Mouse (Mus musculus): ENCODE results near the gene Mrvi1. TPM values are rescaled to one million over a fixed set of nuclear protein-coding genes. Genes with fewer than 3 reads are reported as not detected.

Gene Mrvi1
- 17.5 TPM for polyA plus RNA-seq (2014; fragmentation: Illumina TruSeq; extraction: RNeasy Lipid Tissue Mini Kit (QIAGEN cat#74804); ENCODE audit: low read depth, low replicate concordance)

DNA sequence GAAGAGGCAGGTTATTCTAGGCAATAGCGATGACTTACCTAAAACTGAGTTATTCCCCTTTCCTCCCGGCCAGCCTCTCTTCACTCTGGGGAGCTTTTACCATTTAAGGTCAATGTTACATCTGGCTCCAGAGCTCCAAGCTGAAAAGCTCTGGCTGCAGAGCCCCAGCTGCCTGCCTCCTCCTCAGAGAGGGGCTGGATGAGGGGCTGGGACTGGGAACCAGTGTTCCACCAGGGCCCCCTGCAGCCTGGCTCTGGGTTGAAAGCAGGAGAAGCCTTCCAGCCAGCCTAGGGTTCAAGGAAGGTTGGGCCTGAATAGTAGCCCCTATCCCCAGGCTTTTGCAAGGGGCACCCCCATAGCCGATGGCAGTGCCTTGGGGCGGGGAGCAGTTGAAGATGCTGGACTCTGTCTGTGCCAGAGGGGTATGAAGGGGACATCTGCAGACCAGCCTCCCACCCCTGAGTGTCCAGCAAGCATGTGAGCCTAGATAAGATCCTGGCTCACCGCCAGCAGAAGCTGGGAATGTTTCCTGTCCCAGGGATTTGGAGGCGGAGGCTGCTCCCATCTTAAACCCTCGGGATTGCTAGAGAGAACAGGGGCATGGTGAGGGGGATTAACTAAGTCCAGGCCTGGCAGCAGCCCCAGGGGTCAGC, at the start of gene Mrvi1:
Gene Mrvi1 (minus strand): TSS at position 409 of the 653 bp plus-strand sequence.

DNA sequence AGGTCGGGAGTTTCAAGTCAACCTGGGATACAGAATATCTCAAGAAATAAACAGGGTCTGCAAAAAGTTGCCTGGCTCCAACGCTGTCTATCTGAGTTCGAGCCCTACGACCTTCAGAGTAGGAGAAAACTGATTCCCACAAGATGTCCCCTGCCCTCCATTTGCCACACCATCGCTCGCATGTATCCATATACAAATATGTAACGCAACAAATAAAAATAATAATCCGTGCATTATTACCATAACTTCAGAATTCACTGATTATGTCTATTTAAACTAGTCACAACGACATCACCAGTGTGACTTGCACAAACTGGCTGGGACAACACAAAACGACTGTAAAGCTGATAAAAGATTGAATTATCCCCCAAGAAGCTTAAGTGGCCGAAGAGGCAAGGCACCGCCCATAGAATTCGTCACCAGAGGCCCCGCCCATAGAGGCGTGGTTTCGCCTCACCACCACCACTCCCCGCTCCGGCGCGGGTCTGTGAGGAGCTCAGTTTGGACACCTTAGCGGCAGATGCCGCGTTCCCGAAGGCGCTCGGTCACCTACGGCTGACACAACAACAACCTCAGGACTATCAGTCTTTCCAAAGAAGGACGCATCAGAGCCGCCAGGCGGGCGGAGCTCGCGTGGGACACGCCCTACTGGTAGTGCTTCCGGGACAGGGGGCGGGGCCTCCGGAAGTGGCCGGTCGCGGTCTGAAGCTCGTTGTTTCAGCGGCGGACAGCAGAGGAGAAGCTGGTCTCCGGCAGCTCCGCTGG, 46.2 kb upstream of the Mrvi1 start, which contains the start of gene Ctr9:
Gene Ctr9 (plus strand): TSS at position 671 of the 765 bp plus-strand sequence.

DNA sequence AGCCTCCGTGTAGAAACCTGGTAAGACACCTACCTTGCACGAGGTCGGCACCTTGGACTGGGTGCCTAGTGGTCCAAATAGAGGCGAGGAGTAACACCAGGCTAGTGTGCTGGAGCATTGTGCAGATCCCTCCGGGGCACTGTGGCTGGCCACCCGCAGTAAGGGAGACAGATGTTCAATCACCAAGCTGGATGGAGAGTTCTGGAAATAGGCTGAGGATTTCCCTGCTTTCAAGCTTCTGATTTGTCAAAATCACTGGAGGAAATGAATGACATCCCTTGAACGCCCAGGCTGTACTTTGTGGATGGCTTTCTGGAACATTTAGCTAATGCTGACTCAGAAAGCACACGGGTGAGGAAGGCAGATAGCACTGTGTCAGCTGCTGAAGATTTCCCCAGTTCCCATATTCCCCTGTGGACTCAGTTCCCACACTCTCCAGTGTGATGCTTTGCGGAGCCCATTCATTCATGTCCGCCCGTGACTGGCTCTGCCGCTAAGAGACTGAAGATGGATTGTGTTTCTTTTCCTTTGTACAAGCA, 119.4 kb downstream of the Mrvi1 start, which contains the start of gene Lyve1:
Gene Lyve1 (minus strand): TSS at position 489 of the 539 bp plus-strand sequence.

DNA sequence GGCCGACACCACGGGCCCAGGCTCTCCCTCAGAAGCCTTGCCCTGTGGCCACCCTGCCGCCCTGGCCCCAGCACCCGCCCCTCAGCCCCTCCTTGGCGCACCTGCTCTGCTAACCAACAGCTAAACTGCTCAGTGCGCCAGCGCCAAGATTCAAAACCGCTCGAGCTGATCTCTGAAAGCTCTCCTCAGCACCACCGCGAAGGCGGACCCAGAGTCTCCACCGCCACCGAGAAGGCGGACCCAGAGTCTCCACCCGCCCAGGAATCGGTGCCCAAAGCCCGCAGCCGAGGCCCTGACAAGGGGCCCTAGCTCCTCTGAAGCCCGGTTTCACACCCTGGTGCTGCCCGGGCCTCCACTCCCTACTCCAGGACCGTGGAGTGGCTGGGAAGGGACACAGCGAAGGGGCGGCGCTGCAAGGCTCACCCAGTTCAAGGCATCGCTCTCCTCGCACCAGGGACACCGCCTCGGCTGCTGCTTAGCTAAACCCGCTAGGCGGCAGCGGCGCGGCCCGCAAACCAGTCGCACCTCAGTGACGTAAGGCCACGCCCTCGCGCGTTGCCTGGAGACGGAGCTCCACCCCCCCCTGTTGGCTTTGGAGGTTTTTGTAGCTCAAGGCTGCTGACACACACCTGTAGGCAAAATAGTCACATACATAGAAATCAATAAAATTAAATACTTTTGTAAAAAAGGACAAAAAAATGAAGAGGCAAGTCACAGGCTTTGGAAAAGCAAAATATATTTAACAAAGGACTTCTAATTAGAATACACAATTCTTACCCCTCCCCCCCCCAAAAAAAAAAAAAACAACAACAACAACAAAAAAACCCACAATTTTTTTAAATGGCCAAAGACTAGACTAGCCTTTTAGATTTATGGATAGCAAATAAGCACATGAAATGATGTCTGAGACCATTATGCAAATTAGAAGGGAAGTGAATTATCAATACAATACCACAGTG, 138.1 kb downstream of the Mrvi1 start, which contains the start of gene Rnf141:
Gene Rnf141 (minus strand): TSS at position 542 of the 959 bp plus-strand sequence.

Other genes starting within 250 kb of the Mrvi1 start
- 21.4 TPM for gene Ampd3, start 214.3 kb downstream of the Mrvi1 start, polyA plus RNA-seq (2014; fragmentation: Illumina TruSeq; extraction: RNeasy Lipid Tissue Mini Kit (QIAGEN cat#74804); ENCODE audit: low read depth, low replicate concordance)
- 35.3 TPM for gene Rnf141, start 138.0 kb downstream of the Mrvi1 start, polyA plus RNA-seq (2014; fragmentation: Illumina TruSeq; extraction: RNeasy Lipid Tissue Mini Kit (QIAGEN cat#74804); ENCODE audit: low read depth, low replicate concordance)
- 26.7 TPM for gene Lyve1, start 119.2 kb downstream of the Mrvi1 start, polyA plus RNA-seq (2014; fragmentation: Illumina TruSeq; extraction: RNeasy Lipid Tissue Mini Kit (QIAGEN cat#74804); ENCODE audit: low read depth, low replicate concordance)
- gene Ctr9, start 46.5 kb upstream of the Mrvi1 start, polyA plus RNA-seq (2014; fragmentation: Illumina TruSeq; extraction: RNeasy Lipid Tissue Mini Kit (QIAGEN cat#74804); ENCODE audit: low read depth, low replicate concordance), result 24.5 TPM
- 389 TPM for gene Eif4g2, start 100.6 kb upstream of the Mrvi1 start, polyA plus RNA-seq (2014; fragmentation: Illumina TruSeq; extraction: RNeasy Lipid Tissue Mini Kit (QIAGEN cat#74804); ENCODE audit: low read depth, low replicate concordance)